Mouse (Mus musculus) midbrain, embryonic 15.5 days (tissue): ENCODE results near the gene Pcna. TPM values are rescaled to one million over a fixed set of nuclear protein-coding genes. Genes with fewer than 3 reads are reported as not detected.

Experiments used
- ATAC-seq: fragments of 200-750 bp; cut with Nextera tagmentation; replicated peaks from 2 replicates; pipeline ENCODE4 v1.8.0; 2017; ENCODE audit warnings: moderate TSS enrichment
- H3K27ac ChIP-seq: fragments of 300-500 bp; sonication (generic); 2 replicates; pipeline ENCODE4 v1.5.1; 2015; ENCODE audit warnings: mild to moderate bottlenecking, inconsistent platforms
- H3K27me3 ChIP-seq: fragments of 300-500 bp; sonication (generic); replicated peaks from 2 replicates; pipeline ENCODE4 v1.6.1; 2015; ENCODE audit warnings: inconsistent platforms
- H3K36me3 ChIP-seq: fragments of 300-500 bp; sonication (generic); replicated peaks from 2 replicates; pipeline ENCODE4 v1.6.1; 2015; ENCODE audit warnings: inconsistent platforms
- H3K4me1 ChIP-seq: fragments of 300-500 bp; sonication (generic); 2 replicates; pipeline ENCODE4 v1.6.1; 2015; ENCODE audit warnings: inconsistent platforms
- H3K4me2 ChIP-seq: fragments of 300-500 bp; sonication (generic); 2 replicates; pipeline ENCODE4 v1.6.1; 2015; ENCODE audit warnings: inconsistent platforms, mild to moderate bottlenecking, moderate library complexity
- H3K4me3 ChIP-seq: fragments of 300-500 bp; sonication (generic); 2 replicates; pipeline ENCODE4 v1.5.1; 2015; ENCODE audit warnings: mild to moderate bottlenecking, inconsistent platforms
- H3K9ac ChIP-seq: fragments of 300-500 bp; sonication (generic); 2 replicates; pipeline ENCODE4 v1.6.1; 2015; ENCODE audit warnings: mild to moderate bottlenecking, inconsistent platforms
- H3K9me3 ChIP-seq: fragments of 300-500 bp; sonication (generic); 2 replicates; pipeline ENCODE4 v1.6.1; 2016; ENCODE audit warnings: inconsistent platforms
- WGBS: fragments of 180-500 bp; shearing (Covaris S2); methylation state at CpG from one replicate; pipeline ENCODE4 v1.1.7; 2015; ENCODE audit warnings: mixed read lengths; 5-methylcytosine and 5-hydroxymethylcytosine counted together
- polyA plus RNA-seq: library from polyadenylated mRNA; unstranded; fragments of >200 nt; fragmentation: Nextera tagmentation; extraction: Ambion mirVana; gene quantifications from 2 replicates; pipeline ENCODE4 v1.2.1, GENCODE M21; 2015

Pcna gene
- polyA plus RNA-seq, 1 experiment from 2014 or later: 92.3 TPM

DNA sequence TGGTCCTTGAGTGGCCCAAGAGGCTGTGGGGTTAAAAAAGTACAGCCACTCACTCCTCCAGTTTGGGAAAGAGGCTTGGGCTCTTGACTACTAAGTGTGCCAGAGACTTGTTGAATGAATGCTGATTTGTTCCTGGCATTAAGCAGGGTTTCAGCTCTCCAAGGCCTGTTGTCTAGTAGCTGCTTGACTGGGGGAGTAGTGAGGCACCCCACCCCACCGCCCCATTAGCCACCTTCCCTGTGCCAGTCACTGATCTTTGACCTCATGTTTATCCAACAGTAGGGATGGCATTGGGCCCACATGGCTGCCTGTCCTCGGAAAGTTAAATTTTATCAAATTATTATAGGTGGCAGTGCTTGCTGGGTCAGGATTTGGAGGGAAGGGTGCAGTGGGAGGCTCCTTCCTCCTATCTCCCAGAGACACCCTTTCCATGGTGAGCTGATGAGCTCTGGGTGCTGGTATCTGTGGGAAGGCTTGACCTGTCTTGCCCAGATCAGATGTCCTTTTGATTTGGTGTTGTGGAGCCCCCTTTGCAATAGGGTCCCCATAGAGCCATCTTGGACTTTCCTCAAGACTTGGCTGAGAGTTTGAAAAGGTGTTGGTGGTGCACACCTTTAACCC, 17.3 kb upstream of the Pcna start:
- H3K36me3 ChIP-seq: no peaks in the 10 kb centered on the region
- no peak for ATAC-seq
- no peak overlapping the region for H3K4me2 ChIP-seq
- H3K27me3 ChIP-seq: no peaks in the 10 kb centered on the region
- no peak overlapping the region for H3K4me3 ChIP-seq
- no peaks in the 10 kb centered on the region for H3K4me1 ChIP-seq
- WGBS: 89% methylated on average over 2 of the region's 2 CpGs
- no peak overlapping the region for H3K9ac ChIP-seq
- H3K27ac ChIP-seq: no peak overlapping the region
- H3K9me3 ChIP-seq: no peaks in the 10 kb centered on the region

DNA sequence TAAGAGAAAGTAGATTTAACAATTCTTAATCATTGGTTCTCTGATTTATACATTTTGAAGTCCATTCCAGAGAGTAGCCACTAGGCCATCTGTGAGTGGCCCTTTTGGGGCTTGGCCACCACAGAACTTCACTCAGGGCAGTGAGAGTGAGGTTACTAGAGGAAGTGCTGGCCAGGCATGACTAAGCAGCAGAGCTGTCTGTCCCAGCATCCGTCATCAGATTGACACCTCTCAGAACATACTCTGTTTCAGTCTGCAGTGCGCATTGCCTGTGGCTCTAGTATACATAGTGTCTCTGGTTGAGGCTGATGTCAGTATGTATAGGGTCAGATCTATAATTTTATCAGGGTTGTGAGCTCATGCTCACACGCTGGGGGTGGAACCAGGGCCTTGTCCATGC, 16.1 kb upstream of the Pcna start:
- WGBS: 95% methylated on average over 3 of the region's 3 CpGs
- peaks cover 11% of the 10 kb centered on the region for H3K4me1 ChIP-seq
- no peak overlapping the region for H3K4me2 ChIP-seq
- no peaks in the 10 kb centered on the region for H3K36me3 ChIP-seq
- no peaks in the 10 kb centered on the region for H3K27me3 ChIP-seq
- ATAC-seq: no peak
- no peak overlapping the region for H3K9ac ChIP-seq
- H3K9me3 ChIP-seq: no peaks in the 10 kb centered on the region
- no peak overlapping the region for H3K4me3 ChIP-seq
- H3K27ac ChIP-seq: no peak overlapping the region

DNA sequence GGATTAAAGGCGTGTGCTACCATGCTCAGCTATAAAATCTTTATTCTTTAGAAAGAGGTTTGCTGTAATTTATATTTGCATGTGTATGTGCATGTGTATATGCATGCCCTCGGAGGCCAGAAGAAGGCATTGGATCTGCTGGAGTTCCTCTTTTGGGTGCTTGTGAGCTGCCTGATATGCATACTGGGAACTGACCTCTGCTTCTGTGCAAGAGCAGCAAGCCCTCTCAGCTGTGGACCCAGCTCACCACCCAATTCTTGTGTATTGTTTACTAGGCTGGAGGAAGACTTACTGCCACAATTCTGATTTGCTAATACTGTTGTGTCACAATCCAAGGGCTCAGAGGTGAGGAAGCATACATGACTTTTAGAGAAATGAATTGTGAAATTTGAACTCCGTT, 13.0 kb upstream of the Pcna start:
- no peak overlapping the region for H3K9ac ChIP-seq
- H3K9me3 ChIP-seq: no peaks in the 10 kb centered on the region
- H3K4me1 ChIP-seq: peaks cover 16% of the 10 kb centered on the region
- no peaks in the 10 kb centered on the region for H3K27me3 ChIP-seq
- 95% methylated on average over 3 of the region's 3 CpGs for WGBS
- no peak overlapping the region for H3K4me2 ChIP-seq
- H3K27ac ChIP-seq: no peak overlapping the region
- no peaks in the 10 kb centered on the region for H3K36me3 ChIP-seq
- H3K4me3 ChIP-seq: no peak overlapping the region
- ATAC-seq: no peak

DNA sequence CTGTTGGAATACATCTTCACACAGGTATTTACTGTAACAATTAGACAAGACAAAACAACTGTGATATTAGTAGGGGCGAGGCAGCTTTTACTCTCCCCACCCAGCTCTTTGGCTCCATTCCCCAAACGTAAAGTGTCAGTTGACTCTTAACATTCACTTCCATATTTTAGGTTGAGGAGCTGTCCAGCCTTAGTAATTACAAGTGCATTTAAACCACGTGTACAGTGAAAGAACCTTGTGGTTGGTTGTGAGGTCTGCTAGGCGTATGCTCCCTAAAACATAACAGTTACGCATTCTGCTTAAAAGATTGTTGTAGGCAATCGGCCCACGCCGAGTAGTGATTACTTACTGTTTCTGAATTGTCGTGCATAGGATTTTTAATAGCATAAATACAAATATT, 12.1 kb upstream of the Pcna start:
- no peak overlapping the region for H3K4me3 ChIP-seq
- H3K9ac ChIP-seq: no peak overlapping the region
- no peaks in the 10 kb centered on the region for H3K36me3 ChIP-seq
- H3K9me3 ChIP-seq: no peaks in the 10 kb centered on the region
- peak overlapping the region; percentile 55; the same call in 1 of the 2 replicates for H3K4me2 ChIP-seq
- H3K4me1 ChIP-seq: peaks cover 16% of the 10 kb centered on the region
- H3K27me3 ChIP-seq: no peaks in the 10 kb centered on the region
- ATAC-seq: no peak
- H3K27ac ChIP-seq: no peak overlapping the region
- 90% methylated on average over 9 of the region's 9 CpGs for WGBS

DNA sequence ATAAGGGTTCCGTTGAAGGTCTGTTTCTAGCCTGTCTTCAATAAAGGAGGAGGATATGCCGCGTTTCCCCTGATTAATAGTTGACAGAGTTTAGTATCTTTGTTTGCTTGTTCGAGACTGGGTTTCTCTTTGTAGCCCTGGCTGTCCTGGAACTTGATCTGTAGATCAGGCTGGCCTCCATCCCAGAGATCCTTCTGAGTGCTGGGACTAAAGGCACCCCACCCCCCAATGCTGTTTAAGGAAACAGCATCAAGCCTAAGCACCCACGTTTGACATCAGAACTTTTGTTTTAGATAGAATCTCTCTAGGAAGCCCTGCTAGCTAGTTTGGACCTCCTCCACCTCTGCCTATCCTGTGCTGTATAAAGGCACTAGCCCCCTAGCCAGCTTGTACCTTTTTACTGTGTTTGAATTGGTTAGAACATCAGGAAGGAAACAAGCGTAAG, 11.2 kb upstream of the Pcna start:
- H3K4me3 ChIP-seq: peak overlapping the region; percentile 84
- peak overlapping the region; percentile 87 for H3K9ac ChIP-seq
- H3K9me3 ChIP-seq: no peaks in the 10 kb centered on the region
- H3K36me3 ChIP-seq: no peaks in the 10 kb centered on the region
- WGBS: 15% methylated on average over 6 of the region's 6 CpGs
- no peak for ATAC-seq
- no peaks in the 10 kb centered on the region for H3K27me3 ChIP-seq
- peak overlapping the region; percentile 55 for H3K4me2 ChIP-seq
- peaks cover 16% of the 10 kb centered on the region for H3K4me1 ChIP-seq
- H3K27ac ChIP-seq: peak overlapping the region; percentile 86

DNA sequence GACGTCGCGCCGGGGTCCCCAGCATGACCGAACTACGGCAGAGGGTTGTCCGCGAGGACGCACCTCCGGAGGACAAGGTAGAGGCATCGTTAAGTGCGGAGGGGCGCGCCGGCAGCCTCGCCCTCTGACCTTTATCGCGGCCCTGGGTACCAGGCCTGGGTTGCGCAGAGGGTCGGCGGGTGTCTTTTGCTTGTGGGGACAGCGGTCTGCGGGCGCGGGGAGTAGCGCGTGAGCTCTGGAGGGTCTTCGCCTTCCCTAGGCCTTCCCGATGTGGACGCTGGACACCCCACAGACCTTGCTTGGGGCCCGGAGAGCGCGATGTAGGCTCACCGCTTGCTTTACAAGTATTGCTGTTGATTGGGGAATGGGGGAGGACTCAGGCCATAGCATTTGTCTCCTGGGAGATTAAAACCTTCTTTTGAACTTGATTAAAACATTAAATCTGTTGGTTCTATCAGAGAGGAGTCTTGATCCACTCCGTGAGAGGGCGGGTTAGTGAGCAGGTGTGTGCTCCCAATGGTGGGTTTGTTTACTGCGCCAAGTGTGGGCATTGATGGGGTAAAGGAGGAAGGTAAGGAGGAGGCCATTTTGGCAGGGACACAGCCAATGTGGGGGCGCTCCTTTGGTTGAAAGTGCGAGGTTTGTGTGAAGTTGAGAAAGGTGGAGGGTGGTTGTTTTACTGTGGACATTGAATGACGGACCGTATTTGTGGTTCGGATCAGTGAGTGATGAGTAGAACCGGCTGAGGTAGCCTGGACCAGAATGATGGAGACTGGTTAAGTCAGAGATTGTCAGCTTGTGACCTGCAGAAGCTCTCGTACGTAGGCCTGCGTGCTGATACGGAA, 10.5 kb upstream of the Pcna start:
- H3K4me3 ChIP-seq: peak overlapping the region; percentile 84
- 0% methylated on average over 47 of the region's 47 CpGs for WGBS
- H3K9ac ChIP-seq: peak overlapping the region; percentile 87
- no peaks in the 10 kb centered on the region for H3K27me3 ChIP-seq
- H3K9me3 ChIP-seq: no peaks in the 10 kb centered on the region
- H3K4me2 ChIP-seq: peak overlapping the region; percentile 55
- peaks cover 16% of the 10 kb centered on the region for H3K4me1 ChIP-seq
- ATAC-seq: peak; percentile 37
- H3K27ac ChIP-seq: peak overlapping the region; percentile 86
- no peaks in the 10 kb centered on the region for H3K36me3 ChIP-seq

DNA sequence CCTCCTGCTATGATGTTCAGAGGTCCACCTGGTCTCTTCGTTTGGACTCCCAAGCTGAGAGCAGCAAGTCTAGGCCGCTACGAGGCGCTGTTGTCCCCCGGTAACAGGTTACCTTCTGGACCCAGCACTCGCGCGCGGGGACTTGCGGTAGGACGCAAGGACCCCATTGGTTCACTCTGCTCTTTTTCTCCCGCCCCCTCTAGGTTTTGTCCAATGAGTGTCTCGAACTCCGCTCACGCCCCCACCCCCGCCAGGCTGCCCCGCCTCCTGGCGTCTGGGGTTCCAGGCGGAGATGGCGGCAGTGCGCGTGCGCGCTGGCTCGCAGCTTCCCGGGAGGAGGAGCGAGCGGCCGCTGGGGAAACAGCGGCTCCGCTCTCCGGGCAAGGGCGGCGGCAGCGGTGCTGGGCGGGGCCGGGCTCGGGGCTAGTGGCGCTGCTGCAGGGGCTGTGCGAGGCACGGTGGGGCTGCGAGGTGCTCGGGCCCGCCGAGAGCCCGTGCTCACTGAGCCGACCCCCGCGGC, 9.8 kb upstream of the Pcna start, which contains the start of gene Cds2:
Cds2 (plus strand) TSS at position 270 of the 520 bp plus-strand sequence.
- ATAC-seq: peak; percentile 99
- Histone ChIP-seq H3K4me1 (peaks cover 16% of the 10 kb centered on the region), H3K4me3 (peak within 1 kb of the TSS; percentile 84), H3K9me3 (no peaks in the 10 kb centered on the region), H3K4me2 (peak within 1 kb of the TSS; percentile 55), H3K36me3 (no peaks in the 10 kb centered on the region), H3K27ac (peak within 1 kb of the TSS; percentile 86), H3K27me3 (no peaks in the 10 kb centered on the region), H3K9ac (peak within 1 kb of the TSS; percentile 87)
- WGBS: under 1% methylated on average over 47 of the region's 49 CpGs

DNA sequence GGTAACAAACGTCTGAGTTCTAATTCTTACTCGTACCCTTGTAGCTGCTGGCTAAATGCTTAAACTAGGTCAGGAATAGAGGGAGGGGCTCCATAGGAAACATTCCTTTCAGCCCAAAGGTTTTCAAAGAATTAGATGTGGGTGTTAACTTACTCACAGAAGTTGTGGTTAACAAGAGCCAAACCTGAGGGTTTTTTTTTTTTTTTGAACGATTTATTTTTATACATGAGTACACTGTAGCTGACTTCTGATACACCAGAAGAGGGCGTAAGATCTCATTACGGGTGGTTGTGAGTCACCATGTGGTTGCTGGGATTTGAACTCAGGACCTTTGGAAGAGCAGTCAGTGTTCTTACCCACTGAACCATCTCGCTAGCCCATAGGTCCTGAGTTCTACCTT, 9.1 kb upstream of the Pcna start:
- Histone ChIP-seq H3K9me3 (no peaks in the 10 kb centered on the region), H3K4me3 (no peak overlapping the region), H3K4me2 (peak overlapping the region; percentile 50), H3K27ac (0 out of 2 replicates have a peak overlapping the region, but pooled peaks have one; percentile 36), H3K27me3 (no peaks in the 10 kb centered on the region), H3K9ac (no peak overlapping the region), H3K36me3 (no peaks in the 10 kb centered on the region), H3K4me1 (peaks cover 16% of the 10 kb centered on the region)
- 79% methylated on average over 6 of the region's 6 CpGs for WGBS
- 0 out of 2 replicates have a peak, but pooled peaks have one; percentile 0 for ATAC-seq

DNA sequence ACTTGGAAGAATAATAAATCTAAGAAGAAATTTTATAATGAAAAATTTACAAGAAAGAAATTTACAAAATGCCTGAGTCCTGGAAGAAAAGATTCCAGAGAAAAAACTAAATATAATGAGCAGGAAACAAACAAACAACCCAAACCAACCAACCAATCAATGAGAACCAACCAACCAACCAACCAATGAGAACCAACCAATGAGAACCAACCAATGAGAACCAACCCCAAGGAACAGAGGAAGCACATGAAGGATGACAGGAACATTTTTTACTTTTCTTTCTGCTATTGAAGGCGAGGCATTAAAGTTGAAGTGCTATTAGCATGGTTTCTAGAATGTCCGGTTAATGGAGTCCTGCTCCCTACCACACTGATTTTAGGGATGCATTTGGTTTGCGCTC, 7.5 kb upstream of the Pcna start:
- H3K9me3 ChIP-seq: no peaks in the 10 kb centered on the region
- no peak for ATAC-seq
- no peak overlapping the region for H3K27ac ChIP-seq
- 93% methylated on average over 3 of the region's 3 CpGs for WGBS
- H3K4me2 ChIP-seq: no peak overlapping the region
- no peak overlapping the region for H3K9ac ChIP-seq
- H3K4me1 ChIP-seq: peaks cover 16% of the 10 kb centered on the region
- H3K4me3 ChIP-seq: no peak overlapping the region
- no peaks in the 10 kb centered on the region for H3K36me3 ChIP-seq
- H3K27me3 ChIP-seq: no peaks in the 10 kb centered on the region

DNA sequence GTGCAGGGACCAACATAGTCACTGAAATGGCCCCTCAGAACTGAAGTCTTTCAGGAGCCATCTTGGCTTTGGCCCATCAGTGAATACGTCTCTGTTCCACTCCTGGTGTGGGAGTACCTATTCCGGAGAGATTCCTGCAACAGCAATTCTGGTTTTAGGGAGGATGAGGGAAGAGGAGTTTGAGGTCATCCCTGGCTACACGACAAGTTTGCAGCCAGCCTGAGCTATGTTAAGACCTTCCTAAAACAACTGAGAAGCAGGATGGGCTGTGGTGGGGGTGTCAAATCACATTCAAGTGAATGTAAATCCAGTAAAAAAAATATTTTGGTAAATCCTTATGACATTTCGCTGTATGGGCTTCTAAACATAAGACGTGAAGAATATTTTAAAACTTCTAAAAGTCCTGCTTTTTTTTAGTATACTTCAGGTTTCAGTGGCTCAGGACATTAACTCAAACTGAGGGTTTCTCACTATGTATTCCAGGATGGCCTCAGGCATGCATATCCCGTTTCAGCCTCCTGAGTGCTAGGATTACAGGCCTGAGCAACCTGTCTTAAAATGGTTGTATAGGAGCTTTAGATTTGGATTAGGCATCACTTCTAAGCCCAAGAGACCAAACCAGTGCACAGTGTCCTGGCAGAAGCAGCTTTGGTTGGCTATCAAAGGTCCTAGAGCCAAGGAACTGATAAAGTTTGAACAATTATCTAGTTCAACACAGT, 4.4 kb upstream of the Pcna start:
- no peak overlapping the region for H3K4me3 ChIP-seq
- no peaks in the 10 kb centered on the region for H3K9me3 ChIP-seq
- no peak overlapping the region for H3K27ac ChIP-seq
- no peaks in the 10 kb centered on the region for H3K27me3 ChIP-seq
- no peaks in the 10 kb centered on the region for H3K36me3 ChIP-seq
- 95% methylated on average over 6 of the region's 6 CpGs for WGBS
- peaks cover 4% of the 10 kb centered on the region for H3K4me1 ChIP-seq
- ATAC-seq: no peak
- no peak overlapping the region for H3K4me2 ChIP-seq
- H3K9ac ChIP-seq: no peak overlapping the region

DNA sequence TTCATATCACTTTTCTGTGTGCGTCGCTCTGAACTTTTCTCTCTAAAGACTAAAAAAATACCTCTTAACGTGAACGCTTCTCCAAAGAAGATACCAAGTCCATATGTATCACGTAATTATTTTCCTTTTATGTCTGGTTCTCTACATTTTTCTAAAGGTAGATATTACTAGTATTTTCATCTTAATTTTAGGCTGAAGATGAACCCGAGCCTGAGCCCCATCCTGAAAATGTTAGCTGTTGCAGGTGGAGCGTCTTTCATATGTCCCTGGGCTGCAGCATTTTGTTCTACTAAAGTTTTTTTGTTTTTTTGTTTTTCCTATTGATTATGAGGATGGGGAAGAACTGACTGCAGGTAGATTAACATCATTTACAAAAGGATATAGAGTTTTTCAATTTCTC, 489 bp upstream of the Pcna start:
- no peaks in the 10 kb centered on the region for H3K9me3 ChIP-seq
- under 1% methylated on average over 7 of the region's 7 CpGs for WGBS
- H3K27ac ChIP-seq: no peak overlapping the region
- no peak for ATAC-seq
- H3K4me1 ChIP-seq: peaks cover 20% of the 10 kb centered on the region
- peak overlapping the region; percentile 54 for H3K4me3 ChIP-seq
- H3K4me2 ChIP-seq: peak overlapping the region; percentile 73
- no peak overlapping the region for H3K9ac ChIP-seq
- no peaks in the 10 kb centered on the region; the same call in 1 of the 2 replicates for H3K36me3 ChIP-seq
- H3K27me3 ChIP-seq: no peaks in the 10 kb centered on the region

DNA sequence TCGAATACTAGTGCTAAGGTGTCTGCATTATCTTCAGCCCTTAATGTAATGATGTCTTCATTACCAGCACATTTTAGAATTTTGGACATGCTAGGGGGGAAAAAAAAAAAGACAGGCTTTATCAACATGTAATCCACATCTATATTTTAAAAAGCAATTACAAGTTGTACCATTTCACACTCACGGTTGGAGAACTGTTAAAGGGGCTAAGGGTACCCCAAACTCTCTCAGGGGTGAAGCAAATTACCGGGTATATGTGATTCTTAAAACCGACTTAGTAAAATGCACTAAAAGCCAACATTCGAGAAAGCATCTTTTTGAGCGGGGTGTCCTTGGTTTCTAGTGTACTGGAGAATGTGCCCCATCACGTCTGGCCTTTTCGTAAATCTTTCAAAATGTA, 1.2 kb downstream of the Pcna start:
- WGBS: 9% methylated on average over 8 of the region's 8 CpGs
- H3K9ac ChIP-seq: peak overlapping the region; percentile 42
- no peaks in the 10 kb centered on the region for H3K27me3 ChIP-seq
- H3K36me3 ChIP-seq: no peaks in the 10 kb centered on the region; the same call in 1 of the 2 replicates
- ATAC-seq: no peak
- H3K4me3 ChIP-seq: peak overlapping the region; percentile 54
- no peaks in the 10 kb centered on the region for H3K9me3 ChIP-seq
- H3K27ac ChIP-seq: no peak overlapping the region
- H3K4me1 ChIP-seq: peaks cover 30% of the 10 kb centered on the region
- H3K4me2 ChIP-seq: peak overlapping the region; percentile 73
